Mouse (Mus musculus) kidney, postnatal 10 days (tissue): ENCODE measurements around the gene Sema6c.

Experiments
- DNase-seq: peaks from one replicate; pipeline ENCODE4 v3.0.0; 2021; ENCODE audit warnings: mixed read lengths

Gene Sema6c

DNA sequence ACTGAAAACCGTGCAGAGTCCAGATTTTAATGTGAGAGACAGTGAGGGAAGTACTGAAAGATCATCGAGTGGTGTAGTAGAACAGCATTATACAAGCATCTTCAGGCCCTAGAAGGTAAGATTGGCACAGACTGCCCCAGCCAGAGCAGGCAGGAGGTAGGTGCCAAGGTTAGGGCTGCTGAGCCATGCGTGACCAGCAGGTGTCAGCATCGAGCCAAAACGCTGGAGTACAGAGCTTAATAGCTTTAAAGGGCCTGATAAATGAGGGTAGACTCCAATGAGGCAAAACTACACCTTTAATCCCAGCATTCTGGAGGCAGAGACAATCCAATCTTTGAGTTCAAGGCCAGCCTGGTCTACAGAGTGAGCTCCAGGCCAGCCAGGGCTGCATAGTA is 17.6 kb upstream of the Sema6c start:
- peak; percentile 92 for DNase-seq

DNA sequence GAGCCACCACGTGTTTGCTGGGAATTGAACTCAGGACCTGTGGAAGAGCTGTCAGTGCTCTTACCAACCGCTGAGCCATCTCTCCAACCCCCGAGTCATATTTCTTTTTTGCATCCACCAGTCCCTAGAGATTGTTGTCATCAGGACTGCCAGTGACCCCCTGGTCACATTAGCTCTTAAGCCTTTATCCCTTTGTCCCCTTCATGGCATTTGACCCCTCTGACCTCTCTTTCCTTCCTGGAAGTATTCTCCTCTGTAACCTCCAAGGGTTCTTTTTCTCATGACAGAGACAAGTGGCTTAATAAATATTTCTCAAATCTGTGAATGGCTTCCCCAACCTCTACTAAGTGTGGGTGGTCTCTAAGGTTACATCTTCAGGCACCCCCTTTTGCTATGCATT is 12.3 kb upstream of the Sema6c start:
- peak; percentile 42 for DNase-seq

DNA sequence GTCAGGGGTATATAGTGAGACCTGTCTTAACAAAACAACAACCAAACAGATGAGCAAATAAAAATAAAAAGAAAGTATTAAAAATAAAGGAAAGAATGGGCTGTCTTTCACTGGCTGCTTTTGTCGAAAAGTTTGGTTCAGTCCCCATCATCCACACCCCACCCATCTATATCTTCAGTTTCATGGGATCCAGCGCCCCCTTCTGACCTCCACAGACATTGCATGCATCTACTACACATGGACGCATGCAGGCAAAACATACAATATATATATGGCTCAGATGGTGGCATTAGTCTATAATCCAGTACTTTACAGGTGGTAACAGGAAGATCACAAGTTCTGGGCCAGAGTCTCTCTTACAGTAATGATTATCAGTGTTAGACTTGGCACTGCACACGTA is 6.4 kb upstream of the Sema6c start:
- DNase-seq: peak; percentile 67

DNA sequence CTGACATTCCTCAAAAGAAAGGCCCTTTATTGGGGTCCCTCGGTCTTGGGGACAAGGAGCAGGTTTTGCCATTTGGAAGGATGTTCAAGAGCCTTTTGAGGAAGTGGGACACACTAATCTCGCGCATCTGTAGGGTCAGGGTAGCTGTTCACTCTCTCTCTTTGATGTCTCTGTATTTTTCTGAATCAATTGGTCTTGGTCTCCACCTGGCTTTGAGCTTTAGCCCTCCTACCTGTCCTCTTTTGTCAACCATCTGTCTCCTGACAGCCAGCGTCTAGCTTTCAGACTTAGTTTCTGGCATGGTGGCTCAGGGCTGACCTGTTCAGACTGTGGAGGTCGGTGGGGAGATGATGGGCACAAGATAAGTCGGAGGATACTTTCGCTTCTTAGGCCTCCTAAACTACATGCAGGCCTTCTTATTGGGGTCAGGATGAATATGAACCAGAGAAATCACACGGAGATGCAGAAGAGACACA is 708 bp upstream of the Sema6c start:
- DNase-seq: no peak

DNA sequence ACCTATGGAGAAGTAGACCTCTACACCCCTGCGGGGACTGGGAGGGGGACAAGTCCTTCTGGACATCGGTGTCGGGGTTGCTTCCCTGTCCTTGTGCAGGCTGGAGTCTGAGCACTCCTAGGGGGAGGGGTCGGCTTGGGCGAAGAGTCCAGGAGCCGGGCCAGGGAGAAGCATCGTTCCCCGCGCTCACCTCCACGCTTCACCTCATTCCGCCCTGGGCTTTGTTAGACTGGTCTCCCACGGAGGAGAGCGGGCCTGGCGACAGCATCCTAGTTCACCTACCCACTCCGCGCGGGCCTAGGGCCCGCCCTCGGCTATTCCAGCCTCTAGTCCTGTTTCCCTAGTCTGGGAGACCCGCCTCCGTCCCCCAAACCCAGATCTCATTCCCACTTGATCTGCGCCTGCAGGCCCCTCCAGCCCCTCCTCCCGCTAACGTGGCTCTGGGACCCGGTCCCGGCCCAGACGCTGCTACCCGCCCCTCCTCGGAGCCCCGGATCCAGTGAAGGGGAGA is 839 bp downstream of the Sema6c start:
- DNase-seq: peak; percentile 56

DNA sequence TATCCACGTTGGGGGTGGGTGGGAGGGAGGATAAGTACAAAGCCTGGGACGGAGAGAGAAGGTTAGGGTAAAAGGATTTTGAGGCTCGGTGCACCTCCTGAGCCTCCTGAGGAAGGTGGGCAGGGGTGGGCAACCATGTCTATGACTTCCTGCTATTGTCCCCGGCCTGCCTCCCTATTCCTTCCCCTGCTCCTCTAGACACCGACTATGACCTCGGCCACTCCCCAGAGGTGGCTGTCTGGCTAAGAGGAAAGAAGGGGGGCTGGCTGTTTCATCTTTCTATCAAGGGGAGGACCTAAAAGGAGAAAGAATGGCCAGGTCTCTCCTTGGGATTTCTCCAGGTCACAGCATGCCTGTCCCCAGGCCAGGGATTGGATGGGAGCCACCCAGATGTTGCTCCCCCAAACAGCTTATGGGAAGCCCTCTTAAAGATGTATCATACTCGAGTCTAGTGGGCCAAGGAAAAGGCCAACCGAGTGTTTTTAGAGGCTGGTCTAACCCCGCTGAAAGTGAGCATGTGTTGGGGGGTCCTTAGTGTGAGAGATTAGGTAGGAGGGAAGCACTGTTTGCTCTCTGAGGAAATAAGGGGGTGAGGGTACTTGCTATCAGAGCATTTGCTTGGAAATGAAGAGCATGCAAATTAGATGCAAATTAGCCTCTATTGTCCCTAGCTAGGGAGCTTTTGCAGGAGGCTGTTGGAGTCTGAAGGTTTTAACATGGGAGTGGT is 1.5 kb downstream of the Sema6c start:
- no peak for DNase-seq

DNA sequence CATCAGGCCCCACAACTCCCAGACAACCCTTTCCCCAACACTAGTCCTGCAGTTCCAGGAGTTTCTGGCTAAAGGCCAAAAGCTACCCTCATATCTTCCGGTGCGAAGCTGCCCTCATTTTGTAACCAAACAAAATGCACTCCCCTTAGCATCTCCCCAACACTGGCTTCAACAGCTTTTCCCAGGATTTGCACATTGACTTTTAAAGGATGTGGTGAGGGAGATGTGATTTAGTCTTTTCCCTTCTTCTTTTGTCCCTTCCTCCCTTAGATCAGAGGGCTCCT is 2.0 kb downstream of the Sema6c start:
- no peak for DNase-seq

DNA sequence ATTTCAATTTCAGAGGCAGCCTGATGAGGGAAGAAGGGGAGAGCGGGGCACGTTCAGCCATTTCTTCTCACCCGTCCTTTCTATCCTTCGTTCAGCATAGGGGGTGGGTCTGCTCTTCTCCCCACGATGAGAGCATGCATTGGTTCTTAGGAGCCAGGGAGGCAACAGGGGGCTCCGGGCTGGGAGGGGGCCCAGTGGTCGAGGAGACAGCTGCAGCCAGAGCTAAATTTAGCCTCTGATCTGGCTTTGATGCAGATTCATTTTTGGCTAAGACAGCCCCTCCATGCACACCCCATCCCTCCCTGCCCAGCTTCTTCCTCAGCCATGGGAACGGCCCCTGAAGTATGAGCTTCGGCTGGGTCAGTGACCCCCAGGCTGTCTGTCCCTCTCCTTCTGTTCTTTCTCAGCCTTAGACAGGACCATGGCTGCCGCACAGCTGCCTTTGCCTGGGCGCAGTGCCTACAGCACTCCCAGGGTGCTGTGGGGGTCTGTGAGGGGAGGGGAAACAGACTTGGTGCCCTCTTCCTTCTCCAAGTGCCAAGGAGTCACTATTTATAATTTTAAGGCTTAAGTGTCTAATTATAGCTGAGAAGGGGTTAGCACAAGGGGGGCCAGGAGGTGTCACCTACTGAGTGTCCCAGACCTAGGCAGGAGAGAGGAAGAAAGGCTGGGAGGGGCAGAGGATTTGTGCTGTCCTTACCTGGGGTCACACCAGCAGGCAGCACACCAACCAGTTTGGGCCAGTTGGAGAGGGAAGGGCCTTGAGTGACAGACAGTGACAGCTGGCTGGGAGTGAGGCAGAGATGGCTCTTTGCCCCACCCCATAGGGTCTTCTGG is 3.4 kb downstream of the Sema6c start:
- DNase-seq: peak; percentile 43

DNA sequence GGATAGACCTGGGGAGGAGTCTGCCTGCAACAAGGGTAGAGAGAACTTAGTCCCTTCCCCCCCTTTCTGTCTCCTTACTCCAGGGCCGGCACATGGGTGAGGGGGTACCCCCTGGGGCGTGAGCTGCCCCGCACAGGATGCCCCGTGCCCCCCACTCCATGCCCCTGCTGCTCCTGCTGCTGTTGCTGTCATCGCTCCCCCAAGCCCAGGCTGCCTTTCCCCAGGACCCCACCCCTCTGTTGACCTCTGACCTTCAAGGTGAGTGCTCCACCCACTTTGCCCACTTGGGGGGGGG is 3.9 kb downstream of the Sema6c start:
- no peak for DNase-seq

DNA sequence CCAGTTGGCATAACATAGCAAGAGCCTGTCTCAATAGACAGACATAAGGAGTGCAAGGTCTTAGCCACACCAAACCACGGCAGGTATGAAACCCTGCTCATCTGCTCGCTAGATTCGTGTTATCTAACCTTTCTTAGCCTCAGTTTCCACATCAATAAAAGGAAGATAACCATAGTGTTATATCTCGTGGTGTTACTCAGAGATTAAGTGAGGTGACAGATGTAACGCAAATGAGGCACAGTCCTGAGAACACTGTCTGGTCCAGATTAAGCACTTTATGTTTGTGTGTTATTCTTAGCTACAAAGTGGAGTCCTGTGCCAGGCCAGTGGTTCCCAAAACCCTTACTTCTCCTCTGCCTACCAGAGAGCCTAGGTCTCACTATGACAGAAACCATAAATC is 4.6 kb downstream of the Sema6c start:
- DNase-seq: no peak

DNA sequence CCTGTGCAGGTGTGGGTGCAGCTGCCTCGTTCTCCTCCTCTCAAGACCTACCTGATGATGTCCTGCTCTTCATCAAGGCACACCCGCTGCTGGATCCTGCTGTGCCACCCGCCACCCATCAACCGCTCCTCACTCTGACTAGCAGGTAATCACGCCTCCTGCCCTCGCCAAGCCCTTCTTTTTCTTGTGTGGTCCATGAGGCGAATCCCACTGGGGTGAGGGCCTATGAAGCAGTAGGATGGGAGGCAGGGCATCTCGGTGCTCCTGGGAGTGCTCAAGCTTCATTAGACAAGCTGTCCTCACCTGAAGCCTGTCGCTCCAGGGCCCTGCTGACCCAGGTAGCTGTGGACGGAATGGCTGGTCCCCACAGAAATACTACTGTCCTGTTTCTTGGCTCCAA is 9.7 kb downstream of the Sema6c start:
- no peak for DNase-seq

DNA sequence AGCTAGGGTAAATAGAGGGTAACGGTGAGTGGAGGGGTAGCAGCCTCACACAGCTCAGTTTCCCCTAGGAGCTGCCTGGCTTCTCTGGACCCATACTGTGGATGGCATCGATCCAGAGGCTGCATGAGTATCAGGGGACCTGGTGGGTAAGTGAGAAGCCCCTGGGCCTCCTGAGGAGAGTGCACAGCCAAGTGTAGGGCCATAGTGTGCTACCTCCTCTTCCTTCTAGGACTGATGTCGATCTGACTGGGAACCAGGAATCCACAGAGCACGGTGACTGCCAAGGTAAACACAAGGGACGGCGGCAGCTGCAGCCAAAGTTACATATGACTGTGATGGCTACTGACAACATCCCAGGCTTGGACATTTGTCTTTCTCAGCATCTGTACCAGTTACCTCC is 10.8 kb downstream of the Sema6c start:
- no peak for DNase-seq

DNA sequence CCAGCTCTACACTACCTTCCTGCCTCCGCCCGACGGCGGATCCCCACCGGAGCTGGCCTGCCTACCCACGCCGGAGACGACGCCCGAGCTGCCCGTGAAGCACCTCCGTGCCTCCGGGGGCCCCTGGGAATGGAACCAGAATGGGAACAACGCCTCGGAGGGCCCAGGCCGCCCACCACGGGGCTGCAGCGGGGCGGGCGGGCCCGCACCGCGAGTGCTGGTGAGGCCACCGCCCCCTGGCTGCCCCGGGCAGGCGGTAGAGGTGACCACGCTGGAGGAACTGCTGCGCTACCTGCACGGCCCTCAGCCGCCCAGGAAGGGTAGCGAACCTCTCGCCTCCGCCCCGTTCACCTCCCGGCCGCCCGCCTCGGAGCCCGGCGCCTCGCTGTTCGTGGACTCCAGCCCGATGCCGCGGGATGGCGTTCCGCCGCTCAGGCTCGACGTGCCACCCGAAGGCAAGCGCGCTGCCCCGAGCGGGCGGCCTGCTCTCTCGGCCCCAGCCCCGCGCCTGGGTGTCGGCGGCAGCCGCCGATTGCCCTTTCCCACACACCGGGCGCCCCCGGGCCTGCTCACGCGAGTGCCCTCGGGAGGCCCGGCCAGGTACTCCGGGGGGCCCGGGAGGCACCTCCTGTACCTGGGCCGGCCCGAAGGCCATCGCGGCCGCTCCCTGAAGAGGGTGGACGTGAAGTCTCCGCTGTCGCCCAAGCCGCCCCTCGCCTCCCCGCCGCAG is 12.4 kb downstream of the Sema6c start:
- peak; percentile 27 for DNase-seq

DNA sequence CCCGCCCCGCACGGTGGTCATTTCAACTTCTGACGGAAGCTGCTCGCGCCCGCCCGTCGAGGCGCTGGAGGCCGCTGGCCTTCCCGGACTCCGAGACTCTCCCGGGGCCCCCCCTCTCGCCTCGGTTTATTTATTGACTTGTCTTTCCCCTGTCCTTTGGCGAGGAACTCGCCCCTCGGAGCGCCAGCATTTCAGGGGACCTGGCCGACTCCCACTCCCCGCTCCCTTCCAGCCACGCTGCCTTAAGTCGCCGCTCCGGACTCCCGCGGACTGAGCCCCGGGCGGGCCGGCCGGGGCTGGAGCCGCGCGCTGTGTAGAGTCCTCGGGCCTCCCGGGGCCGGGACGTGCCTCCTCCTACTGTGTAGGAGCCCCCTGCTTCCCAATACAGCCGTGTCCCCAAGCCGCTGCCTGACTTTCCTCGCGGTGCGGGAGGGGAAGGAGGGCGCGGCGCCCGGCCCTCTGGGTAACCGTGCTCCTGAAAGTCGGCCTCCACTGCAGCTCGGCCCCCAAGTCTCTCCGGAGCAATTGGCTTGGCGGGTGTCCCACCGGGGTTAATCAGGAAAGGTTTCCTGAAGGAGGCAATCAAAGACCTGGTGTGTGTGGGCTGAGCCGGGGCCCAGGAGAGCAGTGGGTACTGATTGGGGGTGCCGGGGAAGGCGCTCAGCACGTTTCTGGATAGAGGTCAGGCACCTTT is 13.1 kb downstream of the Sema6c start:
- DNase-seq: peak; percentile 67

DNA sequence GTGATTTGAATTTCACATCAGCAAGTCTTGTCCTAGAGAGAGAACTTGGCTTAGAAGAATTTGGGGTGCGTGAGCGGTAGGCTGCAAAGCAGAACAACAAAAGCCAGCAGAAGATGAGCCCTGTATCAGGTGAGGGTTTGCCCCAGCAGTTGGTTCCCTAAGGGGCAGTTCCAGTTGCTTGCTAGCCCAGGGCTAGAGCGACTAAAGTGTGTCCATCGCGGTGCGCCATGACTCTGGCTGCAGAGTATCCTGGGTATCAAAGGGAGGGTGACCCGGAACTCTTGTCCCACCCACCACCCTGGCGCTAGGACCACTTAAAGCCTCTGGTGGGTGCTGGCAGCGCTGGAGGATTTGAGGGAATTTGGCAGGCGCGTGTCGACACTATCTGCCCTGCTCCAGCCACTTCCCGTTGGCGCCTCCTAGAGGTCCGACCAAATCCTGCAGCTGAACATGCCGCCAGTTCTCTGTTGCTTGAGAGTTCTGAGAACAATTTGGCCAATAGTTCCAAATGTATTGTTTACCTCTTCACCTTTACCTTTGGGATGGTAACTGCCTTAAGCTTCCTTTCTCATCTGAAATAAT is 13.8 kb downstream of the Sema6c start:
- peak; percentile 95 for DNase-seq

DNA sequence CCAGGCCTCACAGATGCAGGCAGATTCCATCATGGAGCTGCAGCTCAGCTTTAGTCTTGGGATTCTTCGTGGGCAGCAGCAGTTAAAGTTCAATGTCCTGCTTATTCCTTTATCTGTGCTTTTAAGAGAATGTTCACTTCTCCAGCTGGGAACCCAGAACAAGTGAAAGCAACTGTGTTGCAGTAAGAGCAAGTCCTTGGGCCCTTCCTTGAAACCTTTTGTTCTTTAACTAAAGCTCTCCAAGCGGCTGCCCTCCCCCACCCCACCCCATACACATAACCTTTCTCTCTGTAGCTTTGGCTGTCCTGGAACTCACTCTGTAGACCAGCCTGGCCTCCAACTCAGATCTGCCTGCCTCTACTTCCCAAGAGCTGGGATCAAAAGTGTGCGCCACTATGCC is 16.2 kb downstream of the Sema6c start:
- no peak for DNase-seq

DNA sequence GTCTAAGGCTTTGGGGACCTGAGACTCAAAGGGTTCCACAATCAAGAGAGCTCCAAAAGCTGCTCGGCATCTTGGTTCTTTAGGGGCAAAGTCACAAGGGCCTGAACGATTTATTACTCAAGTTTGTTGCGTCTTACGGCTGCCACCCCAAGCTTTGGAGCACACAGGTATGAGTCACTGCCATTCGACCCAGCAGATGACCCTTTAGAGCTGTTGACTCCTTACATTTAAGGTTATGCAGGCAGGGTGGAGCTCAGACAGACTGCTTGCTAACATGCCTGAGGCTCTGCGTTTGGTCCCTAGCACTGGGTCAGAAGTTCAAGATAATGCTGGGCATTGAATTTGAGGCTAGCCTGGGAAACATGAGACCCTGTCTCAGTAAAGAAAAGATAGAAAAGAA is 17.3 kb downstream of the Sema6c start:
- no peak for DNase-seq

DNA sequence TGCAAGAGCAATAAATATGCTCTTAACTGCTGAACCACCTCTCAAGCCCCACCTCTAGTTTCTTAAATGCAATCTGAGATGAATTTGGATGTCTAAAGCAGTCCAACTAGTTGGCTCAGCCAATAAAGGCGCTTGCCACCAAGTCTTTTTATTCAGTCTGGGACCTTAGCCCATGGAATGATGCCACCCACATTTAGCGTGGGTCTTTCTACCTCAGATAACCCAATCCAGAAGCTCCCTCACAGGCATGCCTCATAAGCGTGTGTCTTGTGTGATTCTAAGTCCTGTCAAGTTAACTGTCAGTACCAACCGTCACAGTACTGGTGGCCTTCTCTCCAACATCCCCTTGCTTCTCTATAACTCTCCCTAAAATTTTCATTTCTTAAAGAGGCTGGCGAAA is 18.7 kb downstream of the Sema6c start:
- DNase-seq: no peak

DNA sequence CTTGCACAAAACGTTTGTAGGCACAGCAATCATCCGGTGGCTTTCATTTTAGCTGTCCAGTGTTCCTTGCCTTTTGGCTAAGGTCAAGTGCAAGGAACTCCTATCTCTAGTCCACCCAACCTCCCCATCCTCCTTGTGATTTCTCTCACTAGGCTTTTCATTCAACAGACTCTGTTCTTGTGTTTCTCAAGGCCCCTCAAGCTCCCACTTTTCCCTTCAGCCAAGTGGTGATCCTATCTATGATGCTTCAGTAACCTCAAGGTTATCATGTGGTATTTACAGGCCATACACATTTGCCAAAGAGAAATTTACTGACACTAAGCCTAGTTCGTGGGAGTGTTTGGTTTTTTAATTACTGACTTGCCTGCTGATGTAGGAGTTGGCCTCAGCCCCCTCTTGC is 19.6 kb downstream of the Sema6c start:
- no peak for DNase-seq

DNA sequence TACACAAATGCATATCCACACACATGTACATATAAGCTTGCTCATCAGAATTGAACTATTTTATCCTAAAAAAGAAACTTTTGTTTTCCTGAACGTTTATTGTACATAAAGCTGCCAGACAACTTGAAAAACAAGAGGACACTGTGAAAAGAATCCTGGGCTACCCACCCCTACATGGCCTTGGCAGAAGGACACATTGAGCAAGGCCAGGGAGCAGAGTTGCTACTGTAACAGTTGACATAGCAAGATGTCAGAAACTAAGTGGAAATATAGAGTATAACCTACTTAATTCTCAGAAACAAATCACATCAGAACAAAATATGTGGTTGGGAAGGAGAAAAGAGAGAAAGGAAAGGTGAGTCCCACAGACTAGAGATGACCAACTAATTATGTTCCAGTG is 21.6 kb downstream of the Sema6c start:
- no peak for DNase-seq

DNA sequence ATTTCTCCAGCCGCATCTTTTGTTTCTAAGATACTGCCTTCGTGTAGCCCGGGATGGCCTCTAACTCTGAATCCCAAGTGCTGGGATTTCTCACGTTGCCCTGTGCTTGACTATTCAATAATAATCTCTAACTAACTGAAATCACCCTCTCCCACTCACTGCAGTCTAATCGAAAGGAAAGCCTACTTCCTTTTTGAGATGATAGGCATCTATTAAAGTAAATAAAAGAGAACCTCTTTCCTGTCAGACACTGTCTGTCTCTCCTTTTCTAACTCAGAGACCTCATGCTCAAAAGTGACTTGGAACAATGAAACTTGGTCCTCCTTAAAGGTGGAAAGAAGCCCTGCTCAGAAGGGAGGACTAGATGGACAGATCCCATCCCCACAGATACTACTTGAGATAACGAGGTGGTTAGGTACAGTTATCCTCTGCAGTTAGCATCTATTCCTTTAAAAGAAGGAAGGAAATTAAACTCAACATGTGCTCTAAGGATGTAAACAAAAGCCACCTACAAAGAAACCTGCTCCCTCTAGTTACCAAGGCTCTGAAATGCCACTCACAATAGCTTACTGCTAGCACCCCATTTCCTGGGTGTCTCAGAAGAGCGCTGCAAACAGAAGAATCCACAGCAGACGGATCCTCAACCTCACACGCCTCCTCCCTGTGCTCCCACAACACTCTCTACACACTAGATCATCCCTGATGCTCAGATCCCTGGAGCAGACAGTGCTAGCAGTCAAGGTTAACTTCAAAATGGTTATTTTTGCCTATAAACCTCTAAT is 24.7 kb downstream of the Sema6c start:
- no peak for DNase-seq

DNA sequence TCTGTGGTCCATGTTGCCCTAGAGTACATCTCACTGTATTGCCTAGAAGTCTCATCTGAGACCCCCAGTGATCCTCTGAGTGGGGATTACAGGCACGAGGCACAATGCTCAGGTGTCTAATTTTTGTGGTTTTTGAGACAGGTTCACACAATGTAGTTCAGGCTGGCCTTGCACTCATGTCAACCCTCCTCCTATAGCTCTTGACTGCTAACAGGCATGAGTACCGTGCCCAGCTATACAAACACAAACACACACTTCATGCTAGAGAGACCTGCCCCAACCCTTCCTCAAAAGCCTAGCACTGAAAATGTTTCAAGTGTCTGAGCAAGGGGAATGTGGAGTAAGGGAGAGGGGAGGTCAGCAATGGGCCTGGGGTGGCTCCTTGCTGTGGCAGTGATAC is 25.8 kb downstream of the Sema6c start:
- DNase-seq: no peak
